ENCODE assay signal across 10 mouse cellular contexts in genomic region chrX:12841021-12841325, GRCm38 (mm10).
A peak's percentile ranks its signal among the peaks of the same experiment; 100 is the strongest.
DNase-seq lines count a peak whose midpoint lies in the region; ATAC-seq and TF ChIP-seq lines count a peak whose summit lies in the region.
"Had no signal": no experiment of that assay in that cellular context is flagged by ENCODE, and none has a peak within 500 bp of the region (broad histone marks: within the 10 kb centered on the region; RNA-seq: fewer than 3 reads in every experiment).

No protein-coding gene starts in this region.

- TF ChIP-seq POLR2A in brain, embryonic 14.5 days (IDR thresholded peaks at IDR 0.05; ENCODE audit: borderline replicate concordance, extremely low read depth, insufficient read depth, insufficient read length, poor library complexity, severe bottlenecking) = no peak

- H3K4me2 ChIP-seq in intestine, embryonic 14.5 days (ENCODE audit: low read length) = no peak overlapping the region
- no peak overlapping the region for H3K4me2 ChIP-seq in intestine, embryonic 15.5 days (replicated peaks)
- H3K4me2 ChIP-seq in forebrain, embryonic 13.5 days = peak overlapping the region; percentile 45
- H3K4me2 ChIP-seq in midbrain, embryonic 12.5 days (replicated peaks) = peak overlapping the region; percentile 44; the same call in 1 of the 2 replicates

- no peak for TF ChIP-seq CTCF in brain, embryonic 14.5 days (IDR thresholded peaks at IDR 0.05; ENCODE audit: borderline replicate concordance, extremely low read depth, insufficient read depth, insufficient read length)

- no peak overlapping the region for H3K9ac ChIP-seq in intestine, embryonic 14.5 days (ENCODE audit: low read length)
- H3K9ac ChIP-seq in intestine, embryonic 15.5 days = no peak overlapping the region
- H3K9ac ChIP-seq in forebrain, embryonic 13.5 days = 0 out of 2 replicates have a peak overlapping the region, but pooled peaks have one; percentile 13
- H3K9ac ChIP-seq in midbrain, embryonic 12.5 days (replicated peaks) = peak overlapping the region; percentile 11; the same call in 1 of the 2 replicates

- H3K4me1 ChIP-seq in intestine, embryonic 14.5 days (replicated peaks; ENCODE audit: control insufficient read depth, insufficient read depth, low read length) = peaks cover 4% of the 10 kb centered on the region; the same call in 1 of the 2 replicates
- no peaks in the 10 kb centered on the region for H3K4me1 ChIP-seq in intestine, embryonic 15.5 days (replicated peaks)
- H3K4me1 ChIP-seq in forebrain, embryonic 13.5 days = peaks cover 15% of the 10 kb centered on the region
- H3K4me1 ChIP-seq in midbrain, embryonic 12.5 days = peaks cover 10% of the 10 kb centered on the region

- ATAC-seq in intestine, embryonic 14.5 days (replicated peaks; ENCODE audit: low FRiP score, low TSS enrichment, low read depth) = no peak
- no peak for ATAC-seq in intestine, embryonic 15.5 days
- no peak for ATAC-seq in forebrain, embryonic 13.5 days
- ATAC-seq in midbrain, embryonic 12.5 days (ENCODE audit: low FRiP score, low read depth) = no peak

- H3K9me3 ChIP-seq in intestine, embryonic 14.5 days (ENCODE audit: control insufficient read depth, low read length) = no peaks in the 10 kb centered on the region
- H3K9me3 ChIP-seq in intestine, embryonic 15.5 days = no peaks in the 10 kb centered on the region
- no peaks in the 10 kb centered on the region for H3K9me3 ChIP-seq in forebrain, embryonic 13.5 days (replicated peaks)
- H3K9me3 ChIP-seq in midbrain, embryonic 12.5 days = no peaks in the 10 kb centered on the region

- H3K27ac ChIP-seq in intestine, embryonic 14.5 days (ENCODE audit: low read depth) = 0 out of 2 replicates have a peak overlapping the region, but pooled peaks have one; percentile 70
- no peak overlapping the region for H3K27ac ChIP-seq in intestine, embryonic 15.5 days
- H3K27ac ChIP-seq in forebrain, embryonic 13.5 days = peak overlapping the region; percentile 95
- peak overlapping the region; percentile 94 for H3K27ac ChIP-seq in midbrain, embryonic 12.5 days (replicated peaks)

- no peaks in the 10 kb centered on the region for H3K27me3 ChIP-seq in intestine, embryonic 14.5 days (replicated peaks; ENCODE audit: control insufficient read depth, insufficient read depth, low read length)
- no peaks in the 10 kb centered on the region; the same call in 1 of the 2 replicates for H3K27me3 ChIP-seq in intestine, embryonic 15.5 days (replicated peaks)
- no peaks in the 10 kb centered on the region for H3K27me3 ChIP-seq in forebrain, embryonic 13.5 days
- no peaks in the 10 kb centered on the region for H3K27me3 ChIP-seq in midbrain, embryonic 12.5 days

- H3K4me3 ChIP-seq in intestine, embryonic 14.5 days (ENCODE audit: low read depth, low read length) = no peak overlapping the region
- no peak overlapping the region for H3K4me3 ChIP-seq in intestine, embryonic 15.5 days (replicated peaks)
- H3K4me3 ChIP-seq in forebrain, embryonic 13.5 days = no peak overlapping the region
- no peak overlapping the region for H3K4me3 ChIP-seq in midbrain, embryonic 12.5 days

- no peak for DNase-seq in intestine, embryonic 14.5 days (ENCODE audit: low spot score)
- peak; percentile 59 for DNase-seq in brain, embryonic 14.5 days (ENCODE audit: low read depth)
- no peak for DNase-seq in right cerebral cortex, postnatal 4 days
- DNase-seq in yolk sac, embryonic 10.5 days (ENCODE audit: low spot score) = no peak
- DNase-seq in liver = no peak
- DNase-seq: gastrocnemius, postnatal 25 days; left cerebral cortex, postnatal 4 days had no signal

- WGBS in intestine, embryonic 14.5 days = 81% methylated on average over 3 of the region's 3 CpGs
- 84% methylated on average over 3 of the region's 3 CpGs for WGBS in intestine, embryonic 15.5 days
- WGBS in forebrain, embryonic 13.5 days = 61% methylated on average over 3 of the region's 3 CpGs
- 66% methylated on average over 3 of the region's 3 CpGs for WGBS in midbrain, embryonic 12.5 days

- no peaks in the 10 kb centered on the region for H3K36me3 ChIP-seq in intestine, embryonic 14.5 days (ENCODE audit: control insufficient read depth, insufficient read depth, low read length)
- no peaks in the 10 kb centered on the region for H3K36me3 ChIP-seq in intestine, embryonic 15.5 days
- H3K36me3 ChIP-seq in forebrain, embryonic 13.5 days (ENCODE audit: poor library complexity, severe bottlenecking) = no peaks in the 10 kb centered on the region
- no peaks in the 10 kb centered on the region for H3K36me3 ChIP-seq in midbrain, embryonic 12.5 days

Comparison
In these comparisons a context has a peak if more than half of its experiments do, and no peak if none do; other contexts are left out.
1. H3K4me2 ChIP-seq: peak in forebrain, embryonic 13.5 days (single experiment) and midbrain, embryonic 12.5 days (single experiment); none in intestine, embryonic 14.5 days (single experiment) and intestine, embryonic 15.5 days (single experiment).
2. H3K9ac ChIP-seq: peak in forebrain, embryonic 13.5 days (single experiment) and midbrain, embryonic 12.5 days (single experiment); none in intestine, embryonic 14.5 days (single experiment) and intestine, embryonic 15.5 days (single experiment).